Mouse (Mus musculus): Measurements from ENCODE around the gene Ubiad1. TPM values are rescaled to one million over a fixed set of nuclear protein-coding genes. Genes with fewer than 3 reads are reported as not detected.

Gene Ubiad1
- 20.5 and 21.7 TPM in 2 replicates for polyA plus RNA-seq (2015; fragmentation: Nextera tagmentation; extraction: Ambion mirVana)

DNA sequence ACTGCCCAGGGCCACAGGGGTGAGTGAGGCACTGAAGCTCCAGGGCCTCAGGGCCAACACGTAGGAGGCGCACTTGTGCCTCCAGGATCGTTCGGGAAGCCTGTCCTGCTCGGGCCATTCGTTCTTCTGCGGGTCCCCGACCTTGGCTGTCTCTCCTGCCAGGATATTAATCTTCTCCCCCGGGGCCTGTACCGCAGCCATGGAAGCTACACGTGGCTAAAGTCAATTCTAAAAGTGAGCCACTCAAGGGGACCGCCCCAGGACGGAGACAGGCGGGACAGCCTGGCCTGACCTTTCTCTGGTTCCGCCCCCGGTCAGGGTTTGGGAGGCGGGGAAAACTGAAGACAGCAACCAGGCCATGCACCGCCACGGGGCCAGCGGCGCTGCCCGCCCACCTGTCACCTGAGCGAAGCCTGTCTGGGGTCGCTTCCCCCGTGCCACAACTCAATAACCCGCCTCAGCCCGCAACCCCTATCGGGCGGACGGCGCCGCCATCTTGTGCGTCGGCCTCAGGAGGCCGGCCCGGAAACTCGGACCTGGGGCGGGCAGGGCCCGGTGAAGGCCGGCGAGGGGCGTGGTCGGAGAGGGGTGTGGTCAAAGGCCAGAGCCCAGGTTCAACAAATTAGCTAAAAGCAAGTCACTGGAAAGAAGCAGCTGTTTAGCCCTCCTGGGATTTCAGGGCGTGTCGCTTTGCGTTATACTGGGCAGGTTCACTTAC is at the start of gene Ubiad1:
Gene Ubiad1, minus strand, starts transcription at position 522 of the 718 bp plus-strand sequence.
- Histone ChIP-seq H3K4me2 (replicated peaks) (peak within 1 kb of the TSS; percentile 72), H3K9ac (peak within 1 kb of the TSS; percentile 92), H3K27me3 (no peaks in the 10 kb centered on the region), H3K27ac (replicated peaks) (peak within 1 kb of the TSS; percentile 79), H3K36me3 (peaks cover 5% of the 10 kb centered on the region; the same call in 1 of the 2 replicates), H3K9me3 (replicated peaks) (no peaks in the 10 kb centered on the region), H3K4me3 (replicated peaks) (peak within 1 kb of the TSS; percentile 89), H3K4me1 (peaks cover 26% of the 10 kb centered on the region)
- peak; percentile 49 for ATAC-seq (ENCODE audit: insufficient number of reproducible peaks, low FRiP score, low TSS enrichment, low read depth)
- WGBS: under 1% methylated on average over 46 of the region's 46 CpGs

DNA sequence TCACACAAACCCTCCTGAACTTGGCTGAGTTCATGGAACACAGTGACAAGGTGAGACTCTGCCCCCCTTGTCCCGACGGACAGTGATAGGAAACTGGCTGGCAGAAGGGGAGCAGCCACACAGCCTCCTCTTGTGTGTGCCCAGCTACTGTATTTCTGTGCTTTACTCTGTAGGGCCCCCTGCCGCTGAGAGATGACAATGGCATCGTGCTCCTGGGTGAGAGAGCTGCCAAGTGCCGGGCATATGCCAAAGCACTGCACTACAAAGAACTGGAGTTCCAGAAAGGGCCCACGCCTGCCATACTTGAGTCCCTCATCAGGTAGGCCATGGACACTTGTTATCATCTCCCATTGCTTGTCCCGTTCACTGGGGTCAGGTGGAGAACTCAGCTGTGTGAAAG is 46.9 kb upstream of the Ubiad1 start:
- H3K36me3 ChIP-seq: peaks cover 81% of the 10 kb centered on the region
- no peak overlapping the region for H3K4me2 ChIP-seq (replicated peaks)
- H3K9ac ChIP-seq: no peak overlapping the region
- 90% methylated on average over 7 of the region's 7 CpGs for WGBS
- no peaks in the 10 kb centered on the region; the same call in 1 of the 2 replicates for H3K4me1 ChIP-seq
- ATAC-seq (ENCODE audit: insufficient number of reproducible peaks, low FRiP score, low TSS enrichment, low read depth): no peak
- H3K27me3 ChIP-seq: no peaks in the 10 kb centered on the region
- no peak overlapping the region for H3K27ac ChIP-seq (replicated peaks)
- no peaks in the 10 kb centered on the region for H3K9me3 ChIP-seq (replicated peaks)
- no peak overlapping the region for H3K4me3 ChIP-seq (replicated peaks)

DNA sequence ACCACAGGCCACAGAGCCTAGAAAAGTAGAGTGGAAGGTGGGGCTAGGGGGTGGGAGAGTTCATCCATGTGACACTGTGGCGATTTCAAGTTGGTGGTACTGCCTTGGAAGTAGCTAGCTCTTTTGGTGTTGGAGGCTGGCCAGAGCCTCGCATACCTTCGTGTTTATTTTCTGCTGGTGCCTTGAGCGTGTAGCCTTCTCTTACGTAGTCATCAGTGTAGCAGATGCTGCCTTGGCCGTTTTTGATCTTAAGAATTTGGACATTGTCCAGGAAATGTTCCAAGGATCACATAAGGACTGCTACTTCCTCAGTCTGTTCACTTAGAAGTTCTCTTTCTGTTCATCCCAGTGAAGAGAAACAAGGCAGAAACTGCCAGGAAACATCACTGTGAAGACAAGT is 45.9 kb upstream of the Ubiad1 start:
- no peaks in the 10 kb centered on the region; the same call in 1 of the 2 replicates for H3K4me1 ChIP-seq
- 40% methylated on average over 6 of the region's 6 CpGs for WGBS
- no peak for ATAC-seq (ENCODE audit: insufficient number of reproducible peaks, low FRiP score, low TSS enrichment, low read depth)
- no peak overlapping the region for H3K4me3 ChIP-seq (replicated peaks)
- no peaks in the 10 kb centered on the region for H3K27me3 ChIP-seq
- no peak overlapping the region for H3K4me2 ChIP-seq (replicated peaks)
- peaks cover 79% of the 10 kb centered on the region for H3K36me3 ChIP-seq
- H3K9me3 ChIP-seq (replicated peaks): no peaks in the 10 kb centered on the region
- H3K9ac ChIP-seq: no peak overlapping the region
- no peak overlapping the region; the same call in 1 of the 2 replicates for H3K27ac ChIP-seq (replicated peaks)

DNA sequence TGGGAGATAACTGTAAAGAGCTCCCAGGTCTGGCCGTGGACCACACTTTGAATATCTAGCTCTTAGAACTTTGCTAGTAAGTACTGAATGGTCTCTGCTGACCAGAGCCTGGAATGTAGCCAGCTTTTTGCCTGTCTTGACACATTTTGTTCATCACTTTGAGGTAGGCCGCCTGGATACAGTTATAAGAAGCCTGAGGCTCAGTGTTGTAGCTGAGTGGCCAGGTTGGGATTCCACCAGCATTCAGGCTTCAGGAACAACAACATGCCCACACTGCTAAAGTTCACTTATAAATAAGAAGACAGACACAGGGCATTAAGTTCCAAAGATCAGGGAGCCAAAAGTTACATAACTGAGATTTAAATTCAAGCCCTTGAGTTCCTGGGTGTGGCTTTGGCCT is 43.3 kb upstream of the Ubiad1 start:
- no peaks in the 10 kb centered on the region; the same call in 1 of the 2 replicates for H3K4me1 ChIP-seq
- 70% methylated on average over 2 of the region's 2 CpGs for WGBS
- H3K9ac ChIP-seq: no peak overlapping the region
- H3K9me3 ChIP-seq (replicated peaks): no peaks in the 10 kb centered on the region
- no peaks in the 10 kb centered on the region for H3K27me3 ChIP-seq
- no peak for ATAC-seq (ENCODE audit: insufficient number of reproducible peaks, low FRiP score, low TSS enrichment, low read depth)
- H3K4me3 ChIP-seq (replicated peaks): no peak overlapping the region
- peaks cover 94% of the 10 kb centered on the region for H3K36me3 ChIP-seq
- no peak overlapping the region for H3K4me2 ChIP-seq (replicated peaks)
- H3K27ac ChIP-seq (replicated peaks): no peak overlapping the region

DNA sequence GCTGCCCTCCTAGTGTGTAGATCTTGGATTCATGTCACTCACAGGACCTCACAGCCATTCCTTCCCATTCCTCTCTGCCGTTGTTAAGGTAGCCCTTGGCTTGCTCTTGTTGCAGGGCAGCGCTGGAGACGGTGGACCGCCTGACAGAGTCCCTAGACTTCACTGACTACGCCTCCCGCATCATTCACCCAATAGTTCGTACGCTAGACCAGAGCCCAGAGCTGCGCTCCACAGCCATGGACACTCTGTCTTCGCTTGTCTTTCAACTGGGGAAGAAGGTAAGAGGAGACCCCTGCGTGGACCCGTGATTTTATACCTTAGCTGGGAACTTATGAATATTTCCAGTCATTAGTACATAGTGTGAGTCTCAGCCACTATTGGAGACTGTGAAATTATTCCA is 39.9 kb upstream of the Ubiad1 start:
- Histone ChIP-seq H3K27ac (replicated peaks) (no peak overlapping the region), H3K27me3 (no peaks in the 10 kb centered on the region), H3K4me3 (replicated peaks) (no peak overlapping the region), H3K9ac (no peak overlapping the region), H3K4me1 (no peaks in the 10 kb centered on the region), H3K4me2 (replicated peaks) (no peak overlapping the region), H3K9me3 (replicated peaks) (no peaks in the 10 kb centered on the region), H3K36me3 (peaks cover 94% of the 10 kb centered on the region)
- ATAC-seq (ENCODE audit: insufficient number of reproducible peaks, low FRiP score, low TSS enrichment, low read depth): no peak
- WGBS: 94% methylated on average over 12 of the region's 12 CpGs

DNA sequence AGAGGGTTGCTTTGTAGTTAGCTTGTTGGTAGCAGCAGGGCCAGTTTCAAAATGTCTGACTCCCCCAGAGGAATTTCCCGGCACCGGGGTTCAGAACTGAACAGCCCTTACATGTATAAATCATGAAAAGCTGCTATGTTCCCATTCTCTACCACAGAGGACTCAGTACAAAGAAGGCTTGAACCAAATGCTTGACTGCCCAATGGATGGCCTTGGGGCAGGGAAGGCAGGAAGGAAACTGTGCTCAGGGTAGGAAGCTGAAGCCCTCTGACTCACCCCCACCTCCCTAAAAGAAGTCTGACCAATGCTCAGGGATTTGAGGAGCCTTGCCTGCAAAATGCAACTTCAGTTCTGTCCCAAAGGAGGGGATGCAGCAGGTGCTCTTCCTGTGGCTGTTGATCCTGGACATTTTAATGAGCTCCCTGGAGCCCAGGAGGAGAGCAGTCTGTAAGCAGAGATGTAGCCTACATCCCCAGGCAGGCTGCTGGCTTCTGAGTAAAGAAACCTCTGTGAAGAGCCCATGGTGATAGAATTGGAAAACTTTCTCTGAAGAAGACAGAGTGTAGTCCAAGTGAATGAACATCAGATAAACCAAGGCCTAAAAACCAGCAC is 37.1 kb upstream of the Ubiad1 start:
- no peaks in the 10 kb centered on the region for H3K4me1 ChIP-seq
- H3K4me2 ChIP-seq (replicated peaks): no peak overlapping the region
- ATAC-seq (ENCODE audit: insufficient number of reproducible peaks, low FRiP score, low TSS enrichment, low read depth): peak; percentile 43; the same call in 1 of the 2 replicates
- H3K27ac ChIP-seq (replicated peaks): no peak overlapping the region
- WGBS: 77% methylated on average over 2 of the region's 2 CpGs
- H3K4me3 ChIP-seq (replicated peaks): no peak overlapping the region
- no peaks in the 10 kb centered on the region for H3K9me3 ChIP-seq (replicated peaks)
- no peak overlapping the region for H3K9ac ChIP-seq
- H3K36me3 ChIP-seq: peaks cover 92% of the 10 kb centered on the region
- H3K27me3 ChIP-seq: no peaks in the 10 kb centered on the region

DNA sequence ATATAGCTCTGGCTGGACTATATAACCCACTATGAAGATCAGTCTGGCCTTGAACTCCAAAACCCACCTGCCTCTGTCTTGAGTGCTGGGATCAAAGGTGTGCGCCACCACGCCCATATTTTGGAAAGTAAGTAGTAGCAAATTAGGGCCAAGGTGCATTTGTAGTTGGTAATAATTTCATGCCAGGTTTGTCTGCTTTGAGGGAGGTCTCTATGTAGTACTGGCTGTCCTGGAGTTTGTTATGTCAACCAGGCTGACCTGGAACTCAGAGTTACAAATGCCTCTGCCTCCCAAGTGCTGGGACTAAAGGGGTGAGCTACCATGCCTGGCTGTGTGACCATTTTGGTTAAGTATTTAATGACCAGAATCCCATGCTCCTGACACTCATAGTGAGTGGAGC is 35.7 kb upstream of the Ubiad1 start:
- Histone ChIP-seq H3K4me2 (replicated peaks) (no peak overlapping the region), H3K9ac (no peak overlapping the region), H3K27ac (replicated peaks) (no peak overlapping the region), H3K9me3 (replicated peaks) (no peaks in the 10 kb centered on the region), H3K36me3 (peaks cover 93% of the 10 kb centered on the region), H3K4me3 (replicated peaks) (no peak overlapping the region), H3K27me3 (no peaks in the 10 kb centered on the region), H3K4me1 (no peaks in the 10 kb centered on the region)
- 94% methylated on average over 2 of the region's 2 CpGs for WGBS
- ATAC-seq (ENCODE audit: insufficient number of reproducible peaks, low FRiP score, low TSS enrichment, low read depth): no peak

DNA sequence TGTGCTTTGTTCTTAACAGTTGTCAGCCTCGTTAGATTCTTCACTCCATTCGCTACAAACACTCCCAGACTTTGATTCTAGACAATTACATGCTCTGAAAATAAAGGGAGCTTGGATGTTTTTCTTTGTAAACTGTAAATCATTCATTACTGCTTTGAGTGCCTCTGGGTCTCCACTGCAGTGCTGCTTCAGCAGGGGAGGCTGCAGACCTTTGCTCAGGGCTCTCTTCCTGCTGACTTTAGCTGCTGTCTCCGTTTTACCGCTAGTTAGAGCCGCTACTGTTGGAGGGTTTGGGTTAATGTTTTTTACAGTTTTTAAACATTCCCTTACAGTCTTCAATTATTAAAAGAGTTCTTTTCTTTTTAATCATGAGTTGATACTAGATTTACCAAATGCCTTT is 28.9 kb upstream of the Ubiad1 start:
- H3K27ac ChIP-seq (replicated peaks): no peak overlapping the region
- no peaks in the 10 kb centered on the region for H3K27me3 ChIP-seq
- H3K4me1 ChIP-seq: peaks cover 6% of the 10 kb centered on the region; the same call in 1 of the 2 replicates
- WGBS: 91% methylated on average over 5 of the region's 5 CpGs
- no peak overlapping the region for H3K4me2 ChIP-seq (replicated peaks)
- H3K9me3 ChIP-seq (replicated peaks): no peaks in the 10 kb centered on the region
- no peak for ATAC-seq (ENCODE audit: insufficient number of reproducible peaks, low FRiP score, low TSS enrichment, low read depth)
- no peak overlapping the region for H3K4me3 ChIP-seq (replicated peaks)
- H3K36me3 ChIP-seq: peaks cover 89% of the 10 kb centered on the region
- H3K9ac ChIP-seq: no peak overlapping the region

DNA sequence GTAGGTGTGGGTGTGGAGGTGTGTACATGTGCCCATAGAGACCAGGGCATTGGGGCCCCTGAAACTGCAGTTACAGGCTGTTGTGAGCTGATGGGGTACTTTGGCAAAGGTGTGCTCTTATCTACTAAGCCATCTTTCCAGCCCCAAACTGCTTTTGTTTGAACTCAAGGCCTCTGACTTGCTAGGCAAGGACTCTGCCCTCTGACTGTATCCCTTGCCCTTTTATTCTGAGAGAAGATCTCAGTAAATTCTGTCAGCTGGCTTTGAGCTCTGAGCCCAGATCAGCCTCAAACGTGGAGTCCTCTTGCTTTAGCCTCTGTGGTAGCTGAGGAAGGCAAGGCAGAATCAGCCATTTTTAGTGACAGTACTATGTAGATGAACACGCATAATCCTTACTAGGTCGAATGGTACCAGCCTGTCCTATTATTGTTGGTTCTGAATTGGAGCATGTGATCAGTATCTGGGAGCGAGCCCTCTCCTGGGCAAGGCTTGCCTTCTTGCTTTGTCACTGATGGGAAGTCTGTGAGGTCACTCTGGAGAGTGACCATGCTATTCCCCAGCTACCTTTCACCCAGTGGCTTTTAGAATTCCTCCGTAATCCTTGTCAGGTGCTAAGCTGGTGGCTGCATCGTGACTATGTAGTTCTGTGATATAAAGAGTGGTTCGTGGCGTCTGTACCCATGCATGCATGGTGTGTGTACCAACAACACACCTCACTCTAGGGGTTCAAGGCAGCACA is 28.0 kb upstream of the Ubiad1 start:
- Histone ChIP-seq H3K4me3 (replicated peaks) (no peak overlapping the region), H3K27me3 (no peaks in the 10 kb centered on the region), H3K4me2 (replicated peaks) (no peak overlapping the region), H3K9ac (no peak overlapping the region), H3K4me1 (peaks cover 6% of the 10 kb centered on the region; the same call in 1 of the 2 replicates), H3K27ac (replicated peaks) (no peak overlapping the region), H3K36me3 (peaks cover 92% of the 10 kb centered on the region), H3K9me3 (replicated peaks) (no peaks in the 10 kb centered on the region)
- ATAC-seq (ENCODE audit: insufficient number of reproducible peaks, low FRiP score, low TSS enrichment, low read depth): no peak
- WGBS: 91% methylated on average over 8 of the region's 8 CpGs

DNA sequence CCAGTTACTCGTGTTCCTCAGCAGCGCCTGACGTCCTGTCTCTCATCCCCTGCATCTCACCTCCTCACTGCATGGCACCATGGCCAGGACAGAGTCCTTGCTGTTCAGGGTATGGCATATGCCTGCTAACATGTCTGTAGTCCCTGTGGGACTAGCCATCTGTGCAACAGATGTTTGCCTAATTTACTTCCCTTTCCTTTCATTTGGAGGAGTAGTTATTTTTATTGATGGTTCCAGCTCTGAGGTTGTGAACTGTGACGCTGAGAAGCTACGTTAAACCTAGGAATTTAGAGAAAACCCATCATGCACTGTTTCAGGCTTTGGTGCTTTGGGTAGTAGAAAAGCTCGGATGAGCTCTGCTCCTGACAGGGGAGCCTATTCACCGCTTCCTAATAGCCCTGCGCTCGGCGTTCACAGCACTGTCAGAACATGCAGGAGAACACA is 26.8 kb upstream of the Ubiad1 start:
- H3K4me3 ChIP-seq (replicated peaks): no peak overlapping the region
- H3K9ac ChIP-seq: no peak overlapping the region
- H3K36me3 ChIP-seq: peaks cover 92% of the 10 kb centered on the region
- 0 out of 2 replicates have a peak, but pooled peaks have one; percentile 70 for ATAC-seq (ENCODE audit: insufficient number of reproducible peaks, low FRiP score, low TSS enrichment, low read depth)
- 60% methylated on average over 10 of the region's 10 CpGs for WGBS
- H3K9me3 ChIP-seq (replicated peaks): no peaks in the 10 kb centered on the region
- peaks cover 6% of the 10 kb centered on the region; the same call in 1 of the 2 replicates for H3K4me1 ChIP-seq
- H3K27me3 ChIP-seq: no peaks in the 10 kb centered on the region
- H3K4me2 ChIP-seq (replicated peaks): no peak overlapping the region
- peak overlapping the region; percentile 55 for H3K27ac ChIP-seq (replicated peaks)

Measured in embryonic facial prominence, embryonic 15.5 days (tissue).